Mouse (Mus musculus): ENCODE data around the gene Ctsd. TPM values are rescaled to one million over a fixed set of nuclear protein-coding genes. Genes with fewer than 3 reads are reported as not detected.
"Not testable (repeated sequence)": the region's sequence is repeated elsewhere in the genome, so short reads cannot be mapped to it uniquely, and the experiment has no call there.

Ctsd gene
- polyA plus RNA-seq, 1 experiment from 2014 or later, result 210 TPM

DNA sequence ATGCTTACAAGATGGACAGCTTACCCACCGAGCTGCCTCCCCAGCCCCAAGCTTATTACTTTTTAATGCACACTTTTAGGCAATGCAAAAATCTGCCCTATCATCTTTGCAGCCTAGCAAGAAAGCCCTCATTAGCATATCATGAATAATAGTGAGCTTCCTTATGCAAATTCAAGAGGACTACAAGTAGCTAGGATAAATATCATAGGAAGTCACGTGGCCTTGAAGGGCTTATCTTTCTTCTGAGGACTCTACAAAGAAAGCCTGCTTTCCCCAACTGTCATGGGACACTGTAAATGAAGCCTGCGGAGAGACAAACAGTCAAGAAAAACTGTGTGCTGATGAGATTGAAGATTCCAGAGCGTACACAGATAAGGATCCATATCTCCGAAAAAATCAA lies 36.3 kb downstream of the Ctsd start:
- H3K9ac ChIP-seq, result no peak overlapping the region
- H3K4me2 ChIP-seq, result no peak overlapping the region
- ATAC-seq (ENCODE audit: insufficient number of reproducible peaks, insufficient read depth, low FRiP score, low TSS enrichment, low read depth), result no peak
- 72% methylated on average over 5 of the region's 5 CpGs for WGBS
- peaks cover 6% of the 10 kb centered on the region for H3K4me1 ChIP-seq
- H3K27me3 ChIP-seq, result no peaks in the 10 kb centered on the region
- H3K36me3 ChIP-seq, result no peaks in the 10 kb centered on the region
- H3K4me3 ChIP-seq, result no peak overlapping the region
- no peaks in the 10 kb centered on the region for H3K9me3 ChIP-seq
- no peak overlapping the region for H3K27ac ChIP-seq

DNA sequence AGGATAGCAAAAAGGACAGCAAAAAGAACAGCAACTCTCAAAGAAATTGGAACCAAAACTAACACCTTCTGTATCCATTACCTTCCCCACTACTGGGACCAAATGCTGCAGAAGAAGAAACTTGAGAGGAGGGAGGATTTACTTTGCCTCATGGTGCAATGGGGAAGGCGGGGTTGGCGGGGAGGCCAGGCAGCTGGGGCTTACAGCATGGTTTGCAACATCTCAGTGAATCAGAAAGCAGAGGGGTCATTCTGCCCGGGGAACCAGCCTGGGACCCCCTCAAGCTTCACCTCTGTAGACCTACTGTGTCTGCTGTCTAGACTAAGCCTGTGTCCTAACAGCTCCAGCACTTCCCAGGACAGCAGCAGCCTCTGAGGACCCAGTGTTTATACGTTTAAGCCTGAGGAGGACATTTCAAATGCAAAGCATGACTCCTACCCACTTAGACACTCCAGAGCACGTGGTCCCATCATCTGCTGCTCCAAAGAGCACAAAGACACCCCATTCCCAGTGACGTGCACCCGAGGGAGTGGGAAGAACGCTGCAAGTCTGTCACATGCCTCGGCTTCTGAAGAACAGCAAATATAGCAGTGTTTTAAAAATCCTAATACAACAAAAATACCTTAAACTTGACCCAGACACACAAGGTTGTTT lies 38.4 kb downstream of the Ctsd start:
- no peak for ATAC-seq (ENCODE audit: insufficient number of reproducible peaks, insufficient read depth, low FRiP score, low TSS enrichment, low read depth)
- Histone ChIP-seq H3K27ac (no peak overlapping the region), H3K9ac (no peak overlapping the region; the same call in 1 of the 2 replicates), H3K27me3 (no peaks in the 10 kb centered on the region), H3K4me2 (no peak overlapping the region), H3K4me3 (no peak overlapping the region), H3K4me1 (peaks cover 6% of the 10 kb centered on the region), H3K9me3 (no peaks in the 10 kb centered on the region), H3K36me3 (no peaks in the 10 kb centered on the region)
- 21% methylated on average over 9 of the region's 9 CpGs for WGBS

- Histone ChIP-seq H3K4me1 (peaks cover 6% of the 10 kb centered on the region), H3K4me2 (no peak overlapping the region), H3K4me3 (no peak overlapping the region), H3K27ac (no peak overlapping the region), H3K9ac (no peak overlapping the region), H3K27me3 (no peaks in the 10 kb centered on the region), H3K9me3 (no peaks in the 10 kb centered on the region), H3K36me3 (no peaks in the 10 kb centered on the region)
- WGBS, result 79% methylated on average over 4 of the region's 4 CpGs
- ATAC-seq (ENCODE audit: insufficient number of reproducible peaks, insufficient read depth, low FRiP score, low TSS enrichment, low read depth), result no peak
Observed at GRCm38 (mm10) chr7:142347542-142347941, 40.3 kb downstream of the Ctsd start.

GRCm38 (mm10) chr7:142342247-142342640 lies 45.6 kb downstream of the Ctsd start:
- Histone ChIP-seq H3K27me3 (no peaks in the 10 kb centered on the region), H3K27ac (no peak overlapping the region), H3K4me2 (no peak overlapping the region), H3K9ac (no peak overlapping the region), H3K4me3 (no peak overlapping the region), H3K4me1 (peaks cover 6% of the 10 kb centered on the region), H3K9me3 (no peaks in the 10 kb centered on the region), H3K36me3 (no peaks in the 10 kb centered on the region)
- 75% methylated on average over 3 of the region's 3 CpGs for WGBS
- no peak for ATAC-seq (ENCODE audit: insufficient number of reproducible peaks, insufficient read depth, low FRiP score, low TSS enrichment, low read depth)

DNA sequence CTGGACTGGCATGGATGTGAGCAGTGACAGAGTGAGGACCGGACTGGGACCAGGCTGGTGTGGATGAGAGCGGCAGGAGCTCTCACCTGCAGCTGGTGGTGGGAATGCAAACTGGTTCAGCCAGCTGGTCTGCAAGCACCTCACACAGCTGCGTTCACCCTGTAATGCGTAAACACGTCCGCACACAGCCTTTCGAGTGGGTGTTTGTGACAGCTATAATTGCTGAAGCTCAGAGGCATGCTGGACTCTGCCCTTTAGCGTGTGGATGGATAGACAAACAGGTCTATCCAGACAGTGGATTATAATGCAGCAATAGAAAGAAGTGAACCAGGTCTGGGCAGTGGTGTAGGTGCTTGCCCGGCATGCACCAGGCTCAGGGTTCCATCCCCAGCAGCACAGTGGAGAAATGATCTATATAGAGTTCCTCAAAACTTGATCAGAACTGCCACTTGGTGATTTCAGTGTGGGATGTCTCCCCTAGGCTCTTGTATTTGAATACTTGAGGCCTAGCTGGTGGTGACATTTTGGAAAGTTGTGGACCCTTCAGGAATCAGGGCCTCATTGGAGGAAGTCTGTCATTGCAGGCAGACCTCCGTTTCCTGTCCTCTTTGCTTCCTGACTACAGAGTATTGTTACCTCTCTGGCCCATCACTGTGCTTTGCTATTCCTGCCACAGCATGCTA lies 46.1 kb downstream of the Ctsd start:
- WGBS, result 71% methylated on average over 10 of the region's 10 CpGs
- no peaks in the 10 kb centered on the region for H3K36me3 ChIP-seq
- no peak overlapping the region for H3K4me2 ChIP-seq
- ATAC-seq (ENCODE audit: insufficient number of reproducible peaks, insufficient read depth, low FRiP score, low TSS enrichment, low read depth), result no peak; the same call in 1 of the 2 replicates
- no peak overlapping the region for H3K4me3 ChIP-seq
- no peak overlapping the region for H3K9ac ChIP-seq
- H3K4me1 ChIP-seq, result peaks cover 6% of the 10 kb centered on the region
- H3K27me3 ChIP-seq, result no peaks in the 10 kb centered on the region
- H3K9me3 ChIP-seq, result no peaks in the 10 kb centered on the region
- peak overlapping the region; percentile 39 for H3K27ac ChIP-seq

GRCm38 (mm10) chr7:142340269-142340970 lies 47.4 kb downstream of the Ctsd start:
- H3K36me3 ChIP-seq, result no peaks in the 10 kb centered on the region
- no peaks in the 10 kb centered on the region for H3K9me3 ChIP-seq
- H3K4me2 ChIP-seq, result no peak overlapping the region
- H3K27ac ChIP-seq, result peak overlapping the region; percentile 39; the same call in 1 of the 2 replicates
- H3K9ac ChIP-seq, result no peak overlapping the region
- peaks cover 6% of the 10 kb centered on the region for H3K4me1 ChIP-seq
- WGBS, result 39% methylated on average over 10 of the region's 10 CpGs
- H3K27me3 ChIP-seq, result no peaks in the 10 kb centered on the region
- ATAC-seq (ENCODE audit: insufficient number of reproducible peaks, insufficient read depth, low FRiP score, low TSS enrichment, low read depth), result no peak
- H3K4me3 ChIP-seq, result no peak overlapping the region

DNA sequence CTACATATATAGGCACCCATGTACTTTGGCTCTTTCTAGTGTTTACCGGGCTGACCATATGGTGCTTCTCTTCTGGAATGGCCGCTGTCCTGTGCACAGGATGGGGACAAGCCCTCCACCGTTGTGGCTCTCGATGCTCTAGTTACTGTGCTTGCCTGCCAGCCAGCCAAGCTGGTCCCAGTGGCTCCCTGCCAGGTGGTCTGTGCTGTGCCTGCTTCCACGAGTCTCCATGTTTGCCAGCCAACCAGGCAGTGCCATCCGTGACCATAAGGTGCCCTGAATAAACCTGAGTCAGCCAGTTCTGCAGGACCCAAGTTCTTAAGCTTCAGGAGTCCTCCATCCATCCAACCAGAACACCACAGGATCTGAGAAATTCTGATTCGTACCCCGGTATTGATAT lies 52.7 kb downstream of the Ctsd start:
- 84% methylated on average over 8 of the region's 8 CpGs for WGBS
- Histone ChIP-seq H3K27ac (no peak overlapping the region), H3K27me3 (no peaks in the 10 kb centered on the region), H3K4me2 (no peak overlapping the region), H3K36me3 (no peaks in the 10 kb centered on the region), H3K9me3 (no peaks in the 10 kb centered on the region), H3K4me3 (no peak overlapping the region), H3K4me1 (0 out of 2 replicates have a peak, but pooled peaks cover 5% of the 10 kb centered on the region), H3K9ac (no peak overlapping the region)
- no peak; the same call in 1 of the 2 replicates for ATAC-seq (ENCODE audit: insufficient number of reproducible peaks, insufficient read depth, low FRiP score, low TSS enrichment, low read depth)

- ATAC-seq (ENCODE audit: insufficient number of reproducible peaks, insufficient read depth, low FRiP score, low TSS enrichment, low read depth), result no peak
- H3K4me3 ChIP-seq, result no peak overlapping the region
- no peaks in the 10 kb centered on the region for H3K36me3 ChIP-seq
- 0 out of 2 replicates have a peak, but pooled peaks cover 5% of the 10 kb centered on the region for H3K4me1 ChIP-seq
- H3K27ac ChIP-seq, result 0 out of 2 replicates have a peak overlapping the region, but pooled peaks have one; percentile 5
- no peaks in the 10 kb centered on the region for H3K27me3 ChIP-seq
- H3K4me2 ChIP-seq, result no peak overlapping the region
- H3K9ac ChIP-seq, result no peak overlapping the region
- 0% methylated on average over 3 of the region's 3 CpGs for WGBS
- no peaks in the 10 kb centered on the region for H3K9me3 ChIP-seq
Observed at GRCm38 (mm10) chr7:142334246-142334645, 53.6 kb downstream of the Ctsd start.

- H3K9ac ChIP-seq; ATAC-seq (ENCODE audit: insufficient number of reproducible peaks, insufficient read depth, low FRiP score, low TSS enrichment, low read depth); H3K36me3 ChIP-seq; H3K27me3 ChIP-seq; H3K4me1 ChIP-seq; H3K4me3 ChIP-seq; H3K4me2 ChIP-seq; H3K9me3 ChIP-seq: not testable (repeated sequence)
- WGBS, result 45% methylated on average over 5 of the region's 9 CpGs
- H3K27ac ChIP-seq, result peak overlapping the region; percentile 60; the same call in 1 of the 2 replicates
Observed at GRCm38 (mm10) chr7:142332741-142333140, 55.1 kb downstream of the Ctsd start.

- WGBS, result 77% methylated on average over 4 of the region's 4 CpGs
- Histone ChIP-seq H3K9me3 (no peaks in the 10 kb centered on the region), H3K4me2 (no peak overlapping the region), H3K27ac (no peak overlapping the region), H3K36me3 (no peaks in the 10 kb centered on the region), H3K27me3 (no peaks in the 10 kb centered on the region), H3K4me1 (0 out of 2 replicates have a peak, but pooled peaks cover 5% of the 10 kb centered on the region), H3K4me3 (no peak overlapping the region), H3K9ac (no peak overlapping the region)
- no peak for ATAC-seq (ENCODE audit: insufficient number of reproducible peaks, insufficient read depth, low FRiP score, low TSS enrichment, low read depth)
Observed at GRCm38 (mm10) chr7:142331281-142331680, 56.6 kb downstream of the Ctsd start.

GRCm38 (mm10) chr7:142330271-142330724 lies 57.5 kb downstream of the Ctsd start:
- Histone ChIP-seq H3K27ac (no peak overlapping the region), H3K9ac (no peak overlapping the region), H3K27me3 (no peaks in the 10 kb centered on the region), H3K4me2 (no peak overlapping the region), H3K9me3 (no peaks in the 10 kb centered on the region), H3K4me1 (0 out of 2 replicates have a peak, but pooled peaks cover 5% of the 10 kb centered on the region), H3K36me3 (no peaks in the 10 kb centered on the region), H3K4me3 (no peak overlapping the region)
- 73% methylated on average over 9 of the region's 9 CpGs for WGBS
- no peak for ATAC-seq (ENCODE audit: insufficient number of reproducible peaks, insufficient read depth, low FRiP score, low TSS enrichment, low read depth)

Measured in embryonic facial prominence, embryonic 13.5 days (tissue).